Mouse (Mus musculus) urinary bladder, postnatal 25 days (tissue): ENCODE data around the gene Gm10408.
"Not testable (repeated sequence)": the region's sequence is repeated elsewhere in the genome, so short reads cannot be mapped to it uniquely, and the experiment has no call there.

ENCODE experiments used
- DNase-seq: peaks from one replicate; pipeline ENCODE4 v3.0.0; 2022; ENCODE audit warnings: low spot score

Gene Gm10408

DNA sequence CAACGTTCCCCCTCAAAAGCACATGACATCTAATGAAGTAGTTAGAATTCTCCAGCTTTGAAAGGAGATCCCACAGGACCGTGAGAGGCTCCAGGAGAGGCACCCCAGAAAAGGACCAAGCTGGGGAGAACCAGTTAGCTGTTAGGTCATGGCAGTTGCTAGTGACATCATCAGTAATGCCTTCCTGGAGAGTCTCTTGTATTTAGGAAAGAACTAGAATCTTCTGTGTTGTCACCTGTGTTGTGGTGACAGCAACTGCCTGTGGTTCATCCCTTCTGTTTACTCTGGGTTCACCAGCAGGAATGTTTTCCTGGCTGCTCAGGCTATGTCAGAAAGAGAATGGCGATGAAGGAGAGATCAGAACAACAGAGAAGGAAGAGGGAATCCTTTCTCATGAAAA lies at the start of gene Gm10408:
Gene Gm10408 (plus strand): TSS at position 301 of the 400 bp plus-strand sequence.
- DNase-seq, result not testable (repeated sequence)

DNA sequence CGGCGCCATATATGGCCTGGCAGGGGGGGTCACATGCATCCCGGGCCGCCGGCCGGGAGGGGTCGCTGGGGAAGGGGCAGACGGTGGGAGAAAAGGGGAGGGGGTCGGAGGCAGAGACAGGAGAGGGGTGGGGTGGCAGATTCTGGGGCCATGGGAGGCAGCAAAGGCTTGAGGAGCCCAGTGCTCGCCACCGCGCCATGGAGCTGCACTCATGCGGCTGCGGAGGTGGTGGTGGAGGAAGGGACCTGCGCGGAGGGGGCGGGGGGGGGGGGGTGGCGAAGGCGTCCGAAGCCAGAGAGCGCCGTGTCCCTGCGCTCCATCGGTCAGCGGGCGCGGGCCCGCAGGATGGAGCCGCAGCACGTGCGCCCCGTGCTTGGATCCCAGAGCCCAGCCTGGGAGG lies 36.9 kb upstream of the Gm10408 start, which contains the start of gene Gm10409:
Gene Gm10409 (plus strand): TSS at position 301 of the 400 bp plus-strand sequence.
- not testable (repeated sequence) for DNase-seq

DNA sequence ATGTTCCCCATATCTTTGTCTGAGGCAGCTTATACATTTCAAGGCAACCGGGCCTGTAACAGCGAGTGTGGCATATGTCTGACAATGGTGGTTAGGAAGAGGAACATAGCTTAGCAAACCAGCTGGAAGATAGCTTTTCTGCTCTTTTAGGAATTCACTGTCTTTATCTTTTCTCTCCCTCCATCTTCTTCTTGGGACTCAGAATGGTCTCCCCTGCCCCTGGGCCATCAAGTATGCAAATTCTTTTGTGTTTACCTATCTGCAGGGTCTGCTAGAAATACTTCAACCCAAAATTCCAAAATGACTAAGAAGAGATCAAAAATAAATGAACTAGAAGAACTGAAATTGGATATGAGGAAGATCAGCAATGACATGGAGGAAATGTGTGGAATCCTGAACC lies 21.4 kb upstream of the Gm10408 start, which contains the start of gene Gm3005:
Gene Gm3005 (plus strand): TSS at position 301 of the 400 bp plus-strand sequence.
- DNase-seq, result not testable (repeated sequence)
